Mouse (Mus musculus) kidney, embryonic 15.5 days (tissue): ENCODE results near the gene Poc1a. TPM values are rescaled to one million over a fixed set of nuclear protein-coding genes. Genes with fewer than 3 reads are reported as not detected.

ENCODE experiments used
- ATAC-seq: fragments of 200-750 bp; cut with Nextera tagmentation; replicated peaks from 2 replicates; pipeline ENCODE4 v1.8.0; 2017; ENCODE audit warnings: moderate TSS enrichment; ENCODE audit not compliant: low FRiP score
- H3K27ac ChIP-seq: fragments of 300-500 bp; sonication (generic); 2 replicates; pipeline ENCODE4 v1.5.1; 2015; ENCODE audit warnings: mild to moderate bottlenecking, inconsistent platforms
- H3K27me3 ChIP-seq: fragments of 300-500 bp; sonication (generic); 2 replicates; pipeline ENCODE4 v1.6.1; 2015; ENCODE audit warnings: inconsistent platforms
- H3K36me3 ChIP-seq: fragments of 300-500 bp; sonication (generic); 2 replicates; pipeline ENCODE4 v1.6.1; 2015; ENCODE audit warnings: inconsistent platforms
- H3K4me1 ChIP-seq: fragments of 300-500 bp; sonication (generic); 2 replicates; pipeline ENCODE4 v1.6.1; 2015; ENCODE audit warnings: inconsistent platforms
- H3K4me2 ChIP-seq: fragments of 300-500 bp; sonication (generic); 2 replicates; pipeline ENCODE4 v1.6.1; 2015; ENCODE audit warnings: moderate library complexity, mild to moderate bottlenecking, inconsistent platforms
- H3K4me3 ChIP-seq: fragments of 300-500 bp; sonication (generic); replicated peaks from 2 replicates; pipeline ENCODE4 v1.5.1; 2015; ENCODE audit warnings: mild to moderate bottlenecking, inconsistent platforms
- H3K9ac ChIP-seq: fragments of 300-500 bp; sonication (generic); 2 replicates; pipeline ENCODE4 v1.6.1; 2015; ENCODE audit warnings: mild to moderate bottlenecking, inconsistent platforms
- H3K9me3 ChIP-seq: fragments of 300-500 bp; sonication (generic); replicated peaks from 2 replicates; pipeline ENCODE4 v1.6.1; 2016; ENCODE audit warnings: inconsistent platforms
- whole genome bisulfite sequencing: fragments of 180-500 bp; shearing (Covaris S2); methylation state at CpG from one replicate; pipeline ENCODE4 v1.1.7; 2015; ENCODE audit warnings: mixed read lengths; 5-methylcytosine and 5-hydroxymethylcytosine counted together
- polyA plus RNA-seq: library from polyadenylated mRNA; unstranded; fragments of >200 nt; fragmentation: Nextera tagmentation; extraction: Ambion mirVana; gene quantifications from 2 replicates; pipeline ENCODE4 v1.2.1, GENCODE M21; 2015

Poc1a gene
- polyA plus RNA-seq, 1 experiment from 2014 or later, result 28.0 TPM

- Histone ChIP-seq H3K9ac (no peak overlapping the region), H3K4me3 (no peak overlapping the region), H3K9me3 (no peaks in the 10 kb centered on the region), H3K27ac (0 out of 2 replicates have a peak overlapping the region, but pooled peaks have one; percentile 19), H3K4me1 (peaks cover 62% of the 10 kb centered on the region), H3K27me3 (no peaks in the 10 kb centered on the region), H3K4me2 (no peak overlapping the region), H3K36me3 (no peaks in the 10 kb centered on the region)
- WGBS, result 91% methylated on average over 9 of the region's 9 CpGs
- no peak for ATAC-seq
These were observed 61.7 kb downstream of the Poc1a start for GRCm38 (mm10) chr9:106342573-106342972.

DNA sequence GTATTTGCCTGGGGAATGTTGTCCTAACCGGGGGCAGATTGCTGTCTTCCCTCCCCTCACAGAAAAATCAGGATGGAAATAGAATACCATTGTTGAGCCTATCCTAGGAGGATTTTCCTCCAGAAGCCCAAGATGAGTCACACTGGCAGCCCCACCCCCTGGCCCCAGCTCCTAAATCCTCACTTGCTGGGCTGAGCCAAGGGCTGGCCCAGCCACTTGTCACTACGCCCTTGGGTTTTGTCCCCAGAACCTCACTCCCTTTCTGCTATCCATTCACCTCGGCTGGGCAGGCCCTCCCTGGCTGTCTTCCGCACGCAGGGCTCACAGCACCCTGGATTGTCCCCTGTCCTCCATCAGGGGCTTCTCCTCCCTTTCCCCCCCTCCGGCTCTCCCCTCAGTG is 64.3 kb downstream of the Poc1a start:
- 37% methylated on average over 6 of the region's 6 CpGs for WGBS
- Histone ChIP-seq H3K27me3 (no peaks in the 10 kb centered on the region), H3K36me3 (no peaks in the 10 kb centered on the region), H3K27ac (0 out of 2 replicates have a peak overlapping the region, but pooled peaks have one; percentile 5), H3K9ac (no peak overlapping the region), H3K4me2 (no peak overlapping the region), H3K9me3 (no peaks in the 10 kb centered on the region), H3K4me3 (no peak overlapping the region), H3K4me1 (peaks cover 58% of the 10 kb centered on the region)
- no peak for ATAC-seq

DNA sequence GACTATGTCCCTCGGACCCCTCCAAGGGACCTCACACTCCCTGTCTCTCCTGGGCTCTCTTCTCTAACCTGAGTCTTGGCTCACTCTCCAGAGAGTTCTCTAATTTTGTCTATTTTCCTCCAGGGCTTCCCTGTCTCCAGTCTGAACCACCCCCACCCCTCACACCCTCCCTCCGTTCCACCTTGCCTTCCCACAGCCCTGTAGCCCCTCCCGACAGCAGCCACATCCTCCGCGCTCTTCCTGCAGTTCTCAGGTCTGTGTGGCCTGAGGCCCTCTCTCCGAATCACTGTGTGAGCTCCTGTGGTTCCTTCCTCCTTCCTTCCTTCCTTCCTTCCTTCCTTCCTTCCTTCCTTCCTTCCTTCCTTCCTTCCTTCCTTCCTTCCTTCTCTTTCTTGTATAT is 64.8 kb downstream of the Poc1a start:
- H3K9ac ChIP-seq, result no peak overlapping the region
- WGBS, result 55% methylated on average over 6 of the region's 6 CpGs
- no peaks in the 10 kb centered on the region for H3K36me3 ChIP-seq
- H3K27ac ChIP-seq, result 0 out of 2 replicates have a peak overlapping the region, but pooled peaks have one; percentile 5
- H3K4me1 ChIP-seq, result peaks cover 53% of the 10 kb centered on the region
- no peak overlapping the region for H3K4me2 ChIP-seq
- ATAC-seq, result no peak
- no peaks in the 10 kb centered on the region for H3K27me3 ChIP-seq
- no peak overlapping the region for H3K4me3 ChIP-seq
- H3K9me3 ChIP-seq, result no peaks in the 10 kb centered on the region

GRCm38 (mm10) chr9:106348281-106348680 is 67.4 kb downstream of the Poc1a start:
- Histone ChIP-seq H3K36me3 (no peaks in the 10 kb centered on the region), H3K4me3 (no peak overlapping the region), H3K9me3 (no peaks in the 10 kb centered on the region), H3K27ac (peak overlapping the region; percentile 67), H3K4me1 (peaks cover 48% of the 10 kb centered on the region), H3K27me3 (no peaks in the 10 kb centered on the region), H3K9ac (no peak overlapping the region), H3K4me2 (no peak overlapping the region)
- 44% methylated on average over 10 of the region's 10 CpGs for WGBS
- no peak for ATAC-seq

- Histone ChIP-seq H3K4me1 (peaks cover 52% of the 10 kb centered on the region), H3K27ac (peak overlapping the region; percentile 67), H3K9me3 (no peaks in the 10 kb centered on the region), H3K36me3 (no peaks in the 10 kb centered on the region), H3K9ac (no peak overlapping the region), H3K4me3 (no peak overlapping the region), H3K4me2 (no peak overlapping the region), H3K27me3 (no peaks in the 10 kb centered on the region)
- 55% methylated on average over 2 of the region's 2 CpGs for WGBS
- no peak for ATAC-seq
These were observed 68.2 kb downstream of the Poc1a start for GRCm38 (mm10) chr9:106349075-106349474.

DNA sequence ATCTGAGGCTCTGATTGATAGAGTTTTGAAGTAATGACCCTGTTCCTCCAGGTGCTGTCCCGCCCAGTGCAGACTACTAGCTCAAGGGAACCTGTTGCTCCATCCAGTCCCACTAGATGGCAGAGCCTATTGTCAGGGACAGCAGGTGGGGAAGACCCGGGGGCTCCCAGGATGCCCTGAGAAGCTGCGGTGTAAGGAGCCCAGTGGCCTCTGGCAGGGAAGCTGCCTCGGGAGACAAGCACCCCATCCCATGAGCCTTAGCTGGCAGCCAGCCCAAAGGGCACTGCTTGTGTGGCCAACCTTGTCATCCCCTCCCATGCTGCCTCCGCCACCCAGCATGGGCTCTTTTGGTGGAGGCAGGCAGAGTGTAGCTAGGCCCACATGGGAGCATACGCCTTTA is 70.3 kb downstream of the Poc1a start:
- Histone ChIP-seq H3K27ac (no peak overlapping the region), H3K9ac (no peak overlapping the region), H3K4me2 (no peak overlapping the region), H3K27me3 (no peaks in the 10 kb centered on the region), H3K9me3 (no peaks in the 10 kb centered on the region), H3K36me3 (no peaks in the 10 kb centered on the region), H3K4me3 (no peak overlapping the region), H3K4me1 (peaks cover 56% of the 10 kb centered on the region)
- WGBS, result 63% methylated on average over 6 of the region's 6 CpGs
- ATAC-seq, result no peak

- Histone ChIP-seq H3K4me2 (no peak overlapping the region), H3K36me3 (no peaks in the 10 kb centered on the region), H3K27ac (peak overlapping the region; percentile 20; the same call in 1 of the 2 replicates), H3K9me3 (no peaks in the 10 kb centered on the region), H3K4me1 (peaks cover 57% of the 10 kb centered on the region), H3K4me3 (no peak overlapping the region), H3K27me3 (no peaks in the 10 kb centered on the region), H3K9ac (no peak overlapping the region)
- ATAC-seq, result no peak
- 38% methylated on average over 6 of the region's 6 CpGs for WGBS
These were observed 72.9 kb downstream of the Poc1a start for GRCm38 (mm10) chr9:106353779-106354178.

GRCm38 (mm10) chr9:106354810-106355209 is 73.9 kb downstream of the Poc1a start:
- Histone ChIP-seq H3K4me2 (no peak overlapping the region), H3K4me3 (no peak overlapping the region), H3K27me3 (no peaks in the 10 kb centered on the region), H3K36me3 (no peaks in the 10 kb centered on the region), H3K9ac (no peak overlapping the region), H3K9me3 (no peaks in the 10 kb centered on the region), H3K27ac (no peak overlapping the region), H3K4me1 (peaks cover 46% of the 10 kb centered on the region)
- no peak for ATAC-seq
- WGBS, result 86% methylated on average over 6 of the region's 6 CpGs

GRCm38 (mm10) chr9:106355217-106355974 is 74.5 kb downstream of the Poc1a start:
- H3K4me3 ChIP-seq, result no peak overlapping the region
- H3K4me1 ChIP-seq, result peaks cover 46% of the 10 kb centered on the region
- H3K9me3 ChIP-seq, result no peaks in the 10 kb centered on the region
- no peaks in the 10 kb centered on the region for H3K36me3 ChIP-seq
- ATAC-seq, result no peak
- H3K27ac ChIP-seq, result peak overlapping the region; percentile 79
- H3K9ac ChIP-seq, result no peak overlapping the region
- H3K27me3 ChIP-seq, result no peaks in the 10 kb centered on the region
- no peak overlapping the region for H3K4me2 ChIP-seq
- WGBS, result 73% methylated on average over 10 of the region's 10 CpGs

GRCm38 (mm10) chr9:106355975-106356286 is 75.1 kb downstream of the Poc1a start:
- no peak overlapping the region for H3K4me2 ChIP-seq
- H3K4me1 ChIP-seq, result peaks cover 46% of the 10 kb centered on the region
- H3K36me3 ChIP-seq, result no peaks in the 10 kb centered on the region
- no peak overlapping the region for H3K9ac ChIP-seq
- H3K27ac ChIP-seq, result peak overlapping the region; percentile 79
- no peak overlapping the region for H3K4me3 ChIP-seq
- H3K9me3 ChIP-seq, result no peaks in the 10 kb centered on the region
- peak; percentile 14; the same call in 1 of the 2 replicates for ATAC-seq
- H3K27me3 ChIP-seq, result no peaks in the 10 kb centered on the region

- H3K36me3 ChIP-seq, result no peaks in the 10 kb centered on the region
- H3K9ac ChIP-seq, result no peak overlapping the region
- no peak overlapping the region for H3K4me2 ChIP-seq
- peaks cover 43% of the 10 kb centered on the region for H3K4me1 ChIP-seq
- WGBS, result 41% methylated on average over 10 of the region's 10 CpGs
- ATAC-seq, result peak; percentile 54
- peak overlapping the region; percentile 79 for H3K27ac ChIP-seq
- H3K4me3 ChIP-seq, result no peak overlapping the region
- H3K9me3 ChIP-seq, result no peaks in the 10 kb centered on the region
- no peaks in the 10 kb centered on the region for H3K27me3 ChIP-seq
These were observed 75.5 kb downstream of the Poc1a start for GRCm38 (mm10) chr9:106356323-106356844.

DNA sequence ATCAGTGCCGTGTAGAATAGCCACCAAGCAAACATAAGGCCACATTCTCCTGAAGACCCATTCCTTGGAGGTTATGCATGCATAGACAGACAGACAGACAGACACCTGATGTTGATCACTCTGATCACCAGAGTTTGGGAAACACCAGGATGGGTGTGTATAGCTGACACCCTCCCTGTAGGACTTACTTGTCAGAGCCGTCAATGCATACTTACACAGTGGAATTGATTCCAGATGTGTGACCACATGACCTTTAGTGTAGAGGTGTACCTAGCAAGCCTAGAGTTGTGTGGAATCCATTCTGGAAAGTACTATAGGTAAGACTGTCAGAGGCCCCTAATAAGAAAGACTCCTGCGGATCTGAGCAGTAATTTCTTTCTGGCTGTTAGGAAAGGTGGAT is 76.3 kb downstream of the Poc1a start:
- 66% methylated on average over 3 of the region's 3 CpGs for WGBS
- peak overlapping the region; percentile 79; the same call in 1 of the 2 replicates for H3K27ac ChIP-seq
- no peak for ATAC-seq

More for the DNA sequence above, 76.3 kb downstream of the Poc1a start:
- H3K4me2 ChIP-seq, result no peak overlapping the region
- no peak overlapping the region for H3K4me3 ChIP-seq
- no peaks in the 10 kb centered on the region for H3K9me3 ChIP-seq
- H3K9ac ChIP-seq, result no peak overlapping the region
- H3K36me3 ChIP-seq, result no peaks in the 10 kb centered on the region
- peaks cover 43% of the 10 kb centered on the region for H3K4me1 ChIP-seq
- H3K27me3 ChIP-seq, result no peaks in the 10 kb centered on the region
